Mouse (Mus musculus): ENCODE results near the gene Rdh1. TPM values are rescaled to one million over a fixed set of nuclear protein-coding genes. Genes with fewer than 3 reads are reported as not detected.

The Rdh1 gene
- polyA plus RNA-seq, 1 experiment: not detected

DNA sequence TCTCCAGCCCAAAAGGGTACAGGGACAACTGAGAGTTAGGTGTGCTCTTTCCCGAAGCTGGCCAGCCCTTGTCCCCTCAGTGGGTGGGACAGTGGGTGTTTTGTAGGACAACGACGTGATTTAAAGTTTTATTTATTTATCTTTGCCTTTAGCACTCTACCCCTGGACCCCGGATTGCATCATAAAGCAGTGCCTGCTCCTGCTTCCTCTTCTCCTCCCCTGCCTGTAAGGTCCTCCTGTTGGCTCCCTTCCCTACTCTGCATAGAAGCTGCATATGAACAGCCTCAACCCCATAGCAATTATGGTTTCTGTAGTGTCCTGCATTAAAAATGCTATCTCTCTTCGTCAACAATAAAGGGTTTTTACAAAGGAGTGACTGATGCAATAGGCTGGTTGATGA lies 28.1 kb upstream of the Rdh1 start:
- no peaks in the 10 kb centered on the region for H3K36me3 ChIP-seq (replicated peaks; ENCODE audit: low read length)
- peaks cover 6% of the 10 kb centered on the region; the same call in 1 of the 2 replicates for H3K9me3 ChIP-seq
- TF ChIP-seq GATA1 (IDR thresholded peaks at IDR 0.05; ENCODE audit: borderline replicate concordance, low read length) (no peak), FLI1 (IDR thresholded peaks at IDR 0.05; ENCODE audit: low read length) (no peak)
- H3K27me3 ChIP-seq (replicated peaks): peaks cover 67% of the 10 kb centered on the region
- no peak overlapping the region for H3K4me3 ChIP-seq (replicated peaks)
- peaks cover 29% of the 10 kb centered on the region for H3K4me1 ChIP-seq

DNA sequence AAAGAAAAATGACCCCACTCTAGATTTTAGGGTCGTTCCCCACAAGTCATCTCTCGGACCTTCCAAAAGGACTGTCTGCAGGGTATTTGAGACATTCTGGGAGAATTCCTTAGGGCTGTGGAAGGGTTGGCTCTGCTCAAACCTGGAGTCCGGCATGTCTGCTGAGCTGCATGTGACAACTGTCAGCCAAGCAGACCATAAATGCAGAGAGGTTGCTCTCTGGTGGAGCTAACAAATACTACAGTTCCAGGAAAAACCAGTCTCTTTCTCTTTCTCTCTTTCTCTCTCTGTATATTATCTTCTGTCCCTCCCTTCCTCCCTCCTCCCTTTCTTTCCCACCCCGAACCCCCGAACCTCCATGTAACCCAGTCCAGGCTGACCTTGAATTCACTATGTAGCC lies 25.1 kb upstream of the Rdh1 start:
- H3K4me1 ChIP-seq: peaks cover 51% of the 10 kb centered on the region
- no peaks in the 10 kb centered on the region for H3K36me3 ChIP-seq (replicated peaks; ENCODE audit: low read length)
- peaks cover 37% of the 10 kb centered on the region for H3K27me3 ChIP-seq (replicated peaks)
- TF ChIP-seq GATA1 (IDR thresholded peaks at IDR 0.05; ENCODE audit: borderline replicate concordance, low read length) (no peak), FLI1 (IDR thresholded peaks at IDR 0.05; ENCODE audit: low read length) (no peak)
- H3K9me3 ChIP-seq: peaks cover 6% of the 10 kb centered on the region; the same call in 1 of the 2 replicates
- H3K4me3 ChIP-seq (replicated peaks): no peak overlapping the region

DNA sequence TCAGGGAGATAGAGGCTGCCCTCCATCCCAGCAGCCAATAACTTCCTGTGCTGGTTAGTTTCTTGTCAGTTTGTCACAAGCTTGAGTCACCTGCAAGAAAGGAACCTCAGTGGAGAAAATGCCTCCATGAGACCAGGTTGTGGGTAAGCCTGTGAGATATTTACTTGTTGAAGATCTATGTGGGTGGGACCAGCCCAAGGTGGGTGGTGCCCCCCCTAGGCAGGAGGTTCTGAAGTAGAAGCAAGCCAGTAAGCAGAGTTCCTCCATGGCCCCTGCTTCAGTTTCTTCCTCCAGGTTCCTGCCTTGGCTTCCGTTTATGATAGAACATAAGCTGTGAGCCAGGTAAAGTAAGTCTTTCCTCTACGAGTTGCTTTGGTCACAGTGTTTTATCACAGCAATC lies 23.3 kb upstream of the Rdh1 start:
- peaks cover 6% of the 10 kb centered on the region; the same call in 1 of the 2 replicates for H3K9me3 ChIP-seq
- peaks cover 63% of the 10 kb centered on the region for H3K4me1 ChIP-seq
- TF ChIP-seq GATA1 (IDR thresholded peaks at IDR 0.05; ENCODE audit: borderline replicate concordance, low read length) (no peak), FLI1 (IDR thresholded peaks at IDR 0.05; ENCODE audit: low read length) (no peak)
- H3K36me3 ChIP-seq (replicated peaks; ENCODE audit: low read length): peaks cover 2% of the 10 kb centered on the region
- H3K4me3 ChIP-seq (replicated peaks): no peak overlapping the region
- H3K27me3 ChIP-seq (replicated peaks): peaks cover 19% of the 10 kb centered on the region

DNA sequence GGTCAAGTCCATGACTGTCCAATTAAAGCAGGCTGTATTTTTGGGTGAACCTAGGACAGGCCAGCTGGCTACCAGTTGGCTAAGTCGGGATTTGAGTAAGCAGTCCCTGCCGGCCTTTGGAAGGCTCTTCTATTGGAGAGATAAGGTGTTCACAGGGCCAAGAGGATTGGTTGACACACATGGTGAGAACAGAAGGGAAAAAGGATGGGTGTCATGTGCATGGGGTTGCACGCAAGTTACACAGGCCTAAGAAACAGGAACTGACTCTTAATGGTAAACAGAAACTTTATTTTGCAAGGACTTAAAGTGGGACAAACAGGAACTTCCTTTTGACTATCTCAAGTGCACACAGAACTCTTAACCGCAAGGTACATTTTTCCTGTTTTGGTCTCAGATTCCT lies 22.6 kb upstream of the Rdh1 start:
- peaks cover 6% of the 10 kb centered on the region; the same call in 1 of the 2 replicates for H3K9me3 ChIP-seq
- H3K4me3 ChIP-seq (replicated peaks): no peak overlapping the region
- H3K27me3 ChIP-seq (replicated peaks): peaks cover 13% of the 10 kb centered on the region
- peaks cover 8% of the 10 kb centered on the region for H3K36me3 ChIP-seq (replicated peaks; ENCODE audit: low read length)
- peaks cover 65% of the 10 kb centered on the region for H3K4me1 ChIP-seq
- TF ChIP-seq GATA1 (IDR thresholded peaks at IDR 0.05; ENCODE audit: borderline replicate concordance, low read length) (no peak), FLI1 (IDR thresholded peaks at IDR 0.05; ENCODE audit: low read length) (no peak)

DNA sequence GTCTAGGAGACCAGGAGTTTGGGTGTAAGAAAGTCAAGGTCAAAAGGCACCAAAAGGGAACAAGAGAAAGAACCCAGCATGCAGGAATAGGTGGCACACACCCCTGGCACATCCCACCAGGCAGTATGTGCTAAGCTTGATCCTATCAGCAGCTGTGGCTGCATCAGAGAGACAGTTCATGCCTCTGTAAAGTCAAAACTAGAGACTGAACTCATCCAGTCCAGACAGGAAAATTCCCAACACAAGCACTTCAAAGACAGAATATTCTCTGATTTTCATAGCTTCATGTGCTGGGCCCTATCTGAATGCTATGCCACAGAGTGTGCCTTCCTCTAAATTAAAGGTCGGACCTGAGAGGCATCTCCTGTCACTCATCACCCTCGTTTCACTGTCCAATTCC lies 22.0 kb upstream of the Rdh1 start:
- TF ChIP-seq GATA1 (IDR thresholded peaks at IDR 0.05; ENCODE audit: borderline replicate concordance, low read length): no peak
- no peak for TF ChIP-seq FLI1 (IDR thresholded peaks at IDR 0.05; ENCODE audit: low read length)
- peak overlapping the region; percentile 43 for H3K4me3 ChIP-seq (replicated peaks)
- peaks cover 65% of the 10 kb centered on the region for H3K4me1 ChIP-seq

DNA sequence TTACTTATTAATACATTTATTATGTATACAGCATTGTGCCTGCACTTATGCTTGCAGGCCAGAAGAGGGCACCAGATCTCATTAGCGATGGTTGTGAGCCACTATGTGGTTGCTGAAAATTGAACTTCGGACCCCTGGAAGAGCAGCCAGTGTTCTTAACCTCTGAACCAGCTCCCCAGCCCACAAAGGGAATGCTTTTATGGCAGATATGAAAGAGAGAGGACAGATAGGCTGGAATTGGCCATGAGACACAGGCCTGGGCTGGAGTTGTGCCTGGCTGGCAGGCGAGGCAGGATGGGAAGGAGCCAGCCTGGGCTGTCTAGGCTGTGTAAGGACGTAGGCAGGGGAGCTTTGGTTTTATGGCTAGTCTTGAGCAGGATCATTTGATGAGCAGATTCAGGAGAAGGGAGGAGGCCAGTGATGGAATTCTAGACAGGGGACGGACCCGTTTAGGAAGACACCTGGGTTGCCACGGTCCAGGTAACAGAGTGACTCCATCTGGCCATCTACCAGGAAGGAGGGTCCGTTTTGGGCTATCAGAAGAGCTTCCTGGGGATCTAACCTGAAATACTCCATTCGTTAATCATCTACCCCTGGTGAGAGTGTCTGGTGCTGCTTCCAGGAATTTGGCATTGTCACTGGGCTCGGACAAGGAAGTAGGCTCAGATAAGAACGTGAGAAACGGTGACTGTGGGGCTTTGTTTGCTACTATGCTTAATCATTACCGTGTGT lies 21.2 kb upstream of the Rdh1 start:
- Histone ChIP-seq H3K27me3 (replicated peaks) (peaks cover 7% of the 10 kb centered on the region), H3K4me3 (replicated peaks) (peak overlapping the region; percentile 96), H3K36me3 (replicated peaks; ENCODE audit: low read length) (peaks cover 22% of the 10 kb centered on the region), H3K9me3 (peaks cover 16% of the 10 kb centered on the region), H3K4me1 (peaks cover 65% of the 10 kb centered on the region)
- TF ChIP-seq GATA1 (IDR thresholded peaks at IDR 0.05; ENCODE audit: borderline replicate concordance, low read length) (no peak), FLI1 (IDR thresholded peaks at IDR 0.05; ENCODE audit: low read length) (no peak)

More for the DNA sequence above, 22.0 kb upstream of the Rdh1 start:
- Histone ChIP-seq H3K36me3 (replicated peaks; ENCODE audit: low read length) (peaks cover 15% of the 10 kb centered on the region), H3K9me3 (peaks cover 8% of the 10 kb centered on the region; the same call in 1 of the 2 replicates), H3K27me3 (replicated peaks) (peaks cover 9% of the 10 kb centered on the region)

DNA sequence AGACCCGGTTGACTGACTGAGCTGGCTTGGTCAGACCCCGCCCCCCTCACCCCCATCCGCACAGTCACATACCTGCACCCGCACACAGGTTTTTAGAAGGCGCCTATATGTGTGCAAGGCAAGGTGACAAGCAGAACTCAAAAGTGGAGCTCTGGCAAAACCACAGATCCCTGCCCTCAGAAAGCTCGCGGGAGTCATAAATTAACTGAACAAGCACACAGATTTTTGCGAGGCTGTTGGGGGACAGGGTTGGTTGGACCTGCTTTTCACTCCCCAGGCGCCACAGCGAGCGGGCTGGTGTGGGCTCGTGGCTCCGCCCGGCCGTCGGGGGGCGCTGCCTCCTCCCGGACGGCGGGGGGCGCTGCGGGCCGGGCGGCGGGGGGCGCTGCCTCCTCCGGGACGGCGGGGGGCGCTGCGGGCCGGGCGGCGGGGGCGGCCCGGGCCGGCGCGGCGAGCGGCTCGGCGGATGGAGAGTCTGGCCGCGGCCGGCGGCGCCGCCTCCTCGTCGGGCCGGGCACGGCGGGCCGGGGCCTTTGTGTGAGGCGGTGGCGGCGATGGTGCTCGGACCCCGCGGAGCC lies 20.3 kb upstream of the Rdh1 start, which contains the start of gene Zbtb39:
Gene Zbtb39 (plus strand): TSS at position 456 of the 578 bp plus-strand sequence.
- TF ChIP-seq GATA1 (IDR thresholded peaks at IDR 0.05; ENCODE audit: borderline replicate concordance, low read length) (no peak), FLI1 (IDR thresholded peaks at IDR 0.05; ENCODE audit: low read length) (no peak)
- peaks cover 17% of the 10 kb centered on the region for H3K9me3 ChIP-seq
- peaks cover 31% of the 10 kb centered on the region for H3K36me3 ChIP-seq (replicated peaks; ENCODE audit: low read length)
- peaks cover 3% of the 10 kb centered on the region for H3K27me3 ChIP-seq (replicated peaks)
- peak within 1 kb of the TSS; percentile 96 for H3K4me3 ChIP-seq (replicated peaks)
- peaks cover 59% of the 10 kb centered on the region for H3K4me1 ChIP-seq

DNA sequence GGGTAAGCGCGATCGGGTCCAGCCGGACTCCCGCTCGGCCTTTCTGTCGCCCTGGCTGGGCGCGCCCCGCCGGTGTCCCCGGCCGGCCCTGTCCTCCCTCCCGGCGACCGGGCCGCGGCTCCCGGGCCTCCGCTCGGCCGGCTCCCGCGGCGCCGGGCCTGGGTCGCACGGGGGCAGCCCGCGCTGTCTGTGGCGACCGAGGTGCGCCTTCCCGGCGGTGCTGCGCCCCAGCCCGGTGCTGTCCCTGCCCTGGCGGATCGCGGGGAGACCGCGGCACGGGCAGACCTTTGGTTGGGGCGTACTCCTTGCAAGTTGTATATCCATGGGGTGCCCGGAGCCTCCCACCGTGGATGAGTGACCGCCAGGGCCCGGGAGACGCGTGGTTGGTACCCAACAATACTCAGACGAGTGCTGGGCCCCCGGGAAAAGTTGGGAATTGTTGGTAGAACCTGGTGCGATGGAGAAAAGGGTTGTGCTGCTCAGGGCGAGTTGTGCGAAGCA lies 19.8 kb upstream of the Rdh1 start:
- peak overlapping the region; percentile 96 for H3K4me3 ChIP-seq (replicated peaks)
- H3K9me3 ChIP-seq: peaks cover 17% of the 10 kb centered on the region
- no peak for TF ChIP-seq FLI1 (IDR thresholded peaks at IDR 0.05; ENCODE audit: low read length)
- TF ChIP-seq GATA1 (IDR thresholded peaks at IDR 0.05; ENCODE audit: borderline replicate concordance, low read length): no peak
- H3K36me3 ChIP-seq (replicated peaks; ENCODE audit: low read length): peaks cover 36% of the 10 kb centered on the region
- H3K4me1 ChIP-seq: peaks cover 55% of the 10 kb centered on the region
- peaks cover 3% of the 10 kb centered on the region for H3K27me3 ChIP-seq (replicated peaks)

DNA sequence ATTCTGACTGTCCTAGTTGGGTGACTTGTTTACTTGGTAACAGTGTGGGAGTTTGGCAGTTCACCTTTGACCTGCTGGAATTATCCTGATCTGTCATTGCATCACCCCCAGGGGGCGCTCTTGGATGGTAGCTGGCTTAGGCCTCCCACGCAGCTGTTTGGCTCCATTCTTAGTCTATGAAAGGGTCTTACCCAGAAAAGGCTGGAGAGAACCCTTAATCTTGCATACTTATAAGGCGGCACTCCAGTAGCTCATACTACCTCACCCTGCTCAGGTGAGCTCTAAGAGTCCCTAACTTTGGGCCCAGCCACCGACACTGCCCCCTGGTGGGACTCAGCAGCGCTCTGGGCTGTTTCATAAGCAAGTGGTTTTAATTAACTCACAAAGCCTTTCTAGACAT lies 14.9 kb upstream of the Rdh1 start:
- peaks cover 61% of the 10 kb centered on the region for H3K36me3 ChIP-seq (replicated peaks; ENCODE audit: low read length)
- H3K4me1 ChIP-seq: peaks cover 39% of the 10 kb centered on the region
- H3K4me3 ChIP-seq (replicated peaks): no peak overlapping the region
- TF ChIP-seq FLI1 (IDR thresholded peaks at IDR 0.05; ENCODE audit: low read length): no peak
- no peak for TF ChIP-seq GATA1 (IDR thresholded peaks at IDR 0.05; ENCODE audit: borderline replicate concordance, low read length)
- no peaks in the 10 kb centered on the region for H3K27me3 ChIP-seq (replicated peaks)
- peaks cover 10% of the 10 kb centered on the region for H3K9me3 ChIP-seq

DNA sequence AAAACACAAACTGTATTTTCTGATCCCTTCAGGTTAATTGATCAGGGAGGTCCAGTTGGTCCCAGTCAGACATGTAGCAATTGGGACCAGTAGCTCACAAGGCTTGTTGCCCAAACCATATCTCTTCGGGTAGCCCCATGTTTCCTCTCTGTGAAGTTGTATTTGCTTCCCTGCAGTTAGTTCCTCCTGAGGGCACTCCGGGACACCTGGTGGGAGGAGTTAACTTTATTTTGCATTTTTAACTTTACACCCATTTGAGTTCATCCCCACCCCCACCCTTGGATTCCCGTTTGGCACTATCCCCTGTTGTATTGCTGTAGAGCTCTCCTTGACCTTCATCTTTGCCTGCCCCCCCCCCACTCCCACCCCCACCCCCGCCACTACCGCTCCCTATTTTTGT lies 13.6 kb upstream of the Rdh1 start:
- H3K9me3 ChIP-seq: peaks cover 10% of the 10 kb centered on the region
- peaks cover 61% of the 10 kb centered on the region for H3K36me3 ChIP-seq (replicated peaks; ENCODE audit: low read length)
- peaks cover 10% of the 10 kb centered on the region for H3K27me3 ChIP-seq (replicated peaks)
- H3K4me1 ChIP-seq: peaks cover 27% of the 10 kb centered on the region
- no peak overlapping the region for H3K4me3 ChIP-seq (replicated peaks)
- TF ChIP-seq GATA1 (IDR thresholded peaks at IDR 0.05; ENCODE audit: borderline replicate concordance, low read length) (no peak), FLI1 (IDR thresholded peaks at IDR 0.05; ENCODE audit: low read length) (no peak)

Data from megakaryocyte, embryonic 14.5 days (primary cell).